Mouse (Mus musculus) c-Kit-positive CD71-positive TER-119-positive erythroid progenitor cells, embryonic 14.5 days (primary cell): ENCODE results near the gene Myl4.

Source experiments
- DNase-seq: peaks from one replicate; pipeline ENCODE4 v3.0.0-alpha.2; 2013; ENCODE audit warnings: low spot score

Myl4 gene

DNA sequence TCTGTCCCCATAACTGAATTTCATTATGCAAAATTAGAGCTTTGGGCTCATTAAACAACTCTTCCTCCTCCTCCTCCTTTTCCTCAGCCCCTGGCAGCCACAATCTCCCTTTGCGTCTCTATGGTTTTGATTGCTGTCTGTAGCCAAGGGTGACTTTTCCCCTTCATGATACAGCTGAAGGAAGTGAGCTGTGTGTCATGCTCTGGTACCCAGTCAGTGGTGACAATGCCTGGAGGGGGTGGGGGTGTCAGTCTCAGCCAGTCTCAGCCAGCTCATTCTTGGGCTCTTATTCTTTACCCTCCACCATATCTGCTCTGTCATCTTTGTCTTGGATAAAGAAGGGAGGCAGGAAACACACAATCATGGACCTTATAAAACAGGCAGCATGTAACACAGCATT is 80.8 kb downstream of the Myl4 start:
- DNase-seq, result no peak

DNA sequence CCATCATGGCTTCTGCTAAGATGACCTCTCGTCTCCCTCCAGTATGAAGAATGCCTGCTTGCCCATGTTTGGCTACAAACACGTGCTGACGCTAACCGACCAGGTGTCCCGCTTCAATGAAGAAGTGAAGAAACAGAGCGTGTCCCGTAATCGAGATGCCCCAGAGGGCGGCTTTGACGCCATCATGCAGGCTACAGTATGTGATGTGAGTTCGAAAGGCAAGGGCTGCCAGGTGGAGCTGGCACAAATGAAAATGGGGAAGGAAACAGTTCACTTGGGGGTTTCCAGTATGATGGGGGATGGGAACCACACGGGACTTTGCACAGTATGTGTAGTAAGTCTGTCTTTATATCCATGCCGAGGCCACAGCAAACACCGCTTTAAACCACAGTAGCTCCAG is 86.5 kb downstream of the Myl4 start:
- DNase-seq, result no peak

DNA sequence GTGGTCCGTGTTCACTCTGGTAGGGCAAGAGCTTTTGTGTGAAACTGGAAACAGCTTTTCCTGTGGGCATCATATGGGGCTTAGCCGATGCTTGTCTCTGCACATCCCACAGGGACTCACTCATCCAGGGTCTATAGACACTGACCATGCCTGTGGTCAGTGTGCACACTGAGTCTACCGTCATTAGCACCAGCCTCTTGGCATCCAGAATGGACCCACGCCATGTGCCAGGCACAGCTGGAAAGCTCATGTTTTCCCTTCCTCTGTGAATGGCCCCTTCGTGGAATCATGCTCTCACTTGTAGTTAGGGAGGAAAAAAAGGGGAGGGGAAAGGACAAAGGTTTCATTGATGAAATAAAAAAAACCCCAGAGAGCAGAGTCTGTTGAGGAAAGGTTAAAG is 87.5 kb downstream of the Myl4 start:
- no peak for DNase-seq

DNA sequence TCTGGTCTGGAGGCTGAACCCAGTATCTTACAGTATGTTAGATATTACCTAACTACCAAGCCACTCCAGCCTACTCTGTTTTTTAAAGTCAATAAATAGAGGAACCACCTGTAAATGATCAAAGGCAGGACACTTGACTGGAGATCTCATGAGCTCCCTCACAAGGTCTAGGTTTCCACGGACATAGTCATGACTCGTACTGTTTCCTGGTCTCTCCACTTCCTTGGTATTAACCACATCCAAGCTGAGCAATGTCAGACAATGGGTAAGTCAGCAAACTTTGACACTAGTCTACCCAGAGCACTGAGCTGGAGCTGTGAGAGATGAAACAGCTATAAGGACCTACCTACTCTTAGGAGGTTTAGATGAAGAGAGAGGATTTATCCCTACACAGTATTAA is 88.4 kb downstream of the Myl4 start:
- no peak for DNase-seq

DNA sequence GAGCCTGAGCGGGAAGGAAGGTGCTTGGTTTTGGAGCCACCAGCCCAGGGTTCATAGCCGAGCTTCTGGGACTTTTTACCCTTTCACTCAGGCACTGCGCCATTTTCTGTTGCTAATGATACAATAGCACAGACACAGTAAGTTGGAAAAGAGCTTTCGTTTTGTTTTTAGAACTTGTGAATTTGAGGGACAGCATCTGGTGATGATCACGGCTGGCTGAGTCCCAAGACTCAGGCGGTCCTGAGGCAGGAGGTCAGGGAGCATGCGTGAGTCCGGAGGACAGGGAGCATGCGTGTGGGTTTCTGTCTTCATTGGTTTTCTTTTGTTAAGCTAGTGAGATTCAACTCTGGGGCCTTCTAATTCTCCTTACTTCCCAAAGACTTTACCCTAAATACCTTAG is 89.2 kb downstream of the Myl4 start:
- DNase-seq, result no peak

DNA sequence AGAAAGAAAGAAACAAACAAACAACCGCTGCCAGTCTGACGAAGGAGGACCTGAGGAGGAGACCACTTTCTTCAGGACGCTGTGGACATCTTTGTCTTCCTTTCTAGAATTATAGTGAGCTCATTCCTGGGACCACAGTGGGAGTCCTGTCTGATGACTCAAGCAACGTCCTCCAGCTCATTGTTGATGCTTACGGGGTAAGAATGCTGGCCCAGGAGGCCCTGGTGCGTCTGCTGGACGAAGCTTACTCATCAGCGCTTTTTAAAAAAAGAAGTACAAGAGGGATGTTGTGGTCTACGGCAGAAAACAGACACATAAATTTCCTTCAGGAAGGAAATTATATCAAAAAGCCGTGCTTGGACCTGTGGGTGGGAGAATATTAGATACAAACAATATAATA is 90.4 kb downstream of the Myl4 start:
- DNase-seq, result no peak

DNA sequence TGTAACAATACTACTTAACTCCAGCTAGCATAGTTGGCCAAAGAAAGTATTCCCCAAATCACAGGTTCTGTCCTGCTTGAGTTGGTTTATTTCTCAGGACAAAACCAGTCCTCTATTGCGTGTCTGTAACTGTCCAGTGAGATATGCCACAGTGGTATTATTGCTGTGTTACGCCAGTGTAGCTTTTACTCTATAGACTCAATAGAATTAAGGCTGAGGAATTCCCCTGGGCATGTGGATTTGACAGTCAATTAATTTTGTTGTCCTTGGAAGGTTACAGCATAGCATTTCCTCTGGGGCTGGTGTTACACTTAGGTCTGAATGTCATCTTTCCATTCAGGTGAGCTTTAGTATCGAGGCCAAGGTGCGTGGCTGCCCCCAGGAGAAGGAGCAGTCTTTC is 92.8 kb downstream of the Myl4 start:
- DNase-seq, result no peak
